Mouse (Mus musculus): ENCODE measurements around the gene Wbp11. TPM values are rescaled to one million over a fixed set of nuclear protein-coding genes. Genes with fewer than 3 reads are reported as not detected.
A peak's percentile ranks its signal among the peaks of the same experiment; 100 is the strongest.

Wbp11 gene
- 165 and 168 TPM in 2 replicates for polyA plus RNA-seq (2014; fragmentation: Nextera tagmentation; extraction: Ambion mirVana)

- H3K27me3 ChIP-seq (replicated peaks; ENCODE audit: control insufficient read depth, insufficient read depth, low read length), result no peaks in the 10 kb centered on the region
- WGBS, result 0% methylated on average over 45 of the region's 45 CpGs
- peaks cover 16% of the 10 kb centered on the region for H3K36me3 ChIP-seq (ENCODE audit: control insufficient read depth, insufficient read depth, low read length)
- peak within 1 kb of the TSS; percentile 85 for H3K27ac ChIP-seq (ENCODE audit: low read depth, low read length)
- H3K4me3 ChIP-seq (ENCODE audit: low read depth, low read length), result peak within 1 kb of the TSS; percentile 100
- H3K4me2 ChIP-seq, result peak within 1 kb of the TSS; percentile 96
- no peaks in the 10 kb centered on the region for H3K9me3 ChIP-seq (ENCODE audit: control insufficient read depth, low read length)
- H3K4me1 ChIP-seq (replicated peaks; ENCODE audit: control insufficient read depth, insufficient read depth, low read length), result 0 out of 2 replicates have a peak, but pooled peaks cover 5% of the 10 kb centered on the region
- DNase-seq (ENCODE audit: low spot score) (peak; percentile 95), ATAC-seq (replicated peaks; ENCODE audit: low FRiP score) (peak; percentile 100)
- peak within 1 kb of the TSS; percentile 99 for H3K9ac ChIP-seq (ENCODE audit: low read depth, low read length)
Observed at GRCm38 (mm10) chr6:136827881-136828561, at the start of gene Wbp11. Gene Wbp11, minus strand, starts transcription at chr6:136828233.

- 57% methylated on average over 9 of the region's 9 CpGs for WGBS
- no peaks in the 10 kb centered on the region for H3K4me1 ChIP-seq (replicated peaks; ENCODE audit: control insufficient read depth, insufficient read depth, low read length)
- no peak for ATAC-seq (replicated peaks; ENCODE audit: low FRiP score)
- H3K36me3 ChIP-seq (ENCODE audit: control insufficient read depth, insufficient read depth, low read length), result no peaks in the 10 kb centered on the region
- H3K4me2 ChIP-seq, result no peak within 1 kb of the TSS
- no peak for DNase-seq (ENCODE audit: low spot score)
- H3K9ac ChIP-seq (ENCODE audit: low read depth, low read length), result no peak within 1 kb of the TSS
- no peak within 1 kb of the TSS for H3K27ac ChIP-seq (ENCODE audit: low read depth, low read length)
- no peak within 1 kb of the TSS for H3K4me3 ChIP-seq (ENCODE audit: low read depth, low read length)
- H3K9me3 ChIP-seq (ENCODE audit: control insufficient read depth, low read length), result no peaks in the 10 kb centered on the region
- H3K27me3 ChIP-seq (replicated peaks; ENCODE audit: control insufficient read depth, insufficient read depth, low read length), result no peaks in the 10 kb centered on the region
Observed at GRCm38 (mm10) chr6:136875670-136876069, 47.6 kb upstream of the Wbp11 start, which contains the start of gene Mgp. Gene Mgp, minus strand, starts transcription at chr6:136875823.

GRCm38 (mm10) chr6:136874599-136874998, 46.6 kb upstream of the Wbp11 start:
- no peak for ATAC-seq (replicated peaks; ENCODE audit: low FRiP score)
- H3K9ac ChIP-seq (ENCODE audit: low read depth, low read length), result no peak overlapping the region
- DNase-seq (ENCODE audit: low spot score), result no peak
- no peak overlapping the region for H3K4me2 ChIP-seq
- H3K27me3 ChIP-seq (replicated peaks; ENCODE audit: control insufficient read depth, insufficient read depth, low read length), result no peaks in the 10 kb centered on the region
- no peaks in the 10 kb centered on the region for H3K9me3 ChIP-seq (ENCODE audit: control insufficient read depth, low read length)
- 74% methylated on average over 8 of the region's 8 CpGs for WGBS
- H3K4me1 ChIP-seq (replicated peaks; ENCODE audit: control insufficient read depth, insufficient read depth, low read length), result no peaks in the 10 kb centered on the region
- H3K36me3 ChIP-seq (ENCODE audit: control insufficient read depth, insufficient read depth, low read length), result no peaks in the 10 kb centered on the region
- no peak overlapping the region for H3K27ac ChIP-seq (ENCODE audit: low read depth, low read length)
- no peak overlapping the region for H3K4me3 ChIP-seq (ENCODE audit: low read depth, low read length)

- WGBS, result 81% methylated on average over 5 of the region's 5 CpGs
Observed at GRCm38 (mm10) chr6:136868921-136869320, 40.9 kb upstream of the Wbp11 start.

GRCm38 (mm10) chr6:136866150-136866549, 38.1 kb upstream of the Wbp11 start:
- Histone ChIP-seq H3K9me3 (ENCODE audit: control insufficient read depth, low read length) (no peaks in the 10 kb centered on the region), H3K27me3 (replicated peaks; ENCODE audit: control insufficient read depth, insufficient read depth, low read length) (no peaks in the 10 kb centered on the region), H3K4me1 (replicated peaks; ENCODE audit: control insufficient read depth, insufficient read depth, low read length) (no peaks in the 10 kb centered on the region), H3K9ac (ENCODE audit: low read depth, low read length) (no peak overlapping the region), H3K36me3 (ENCODE audit: control insufficient read depth, insufficient read depth, low read length) (no peaks in the 10 kb centered on the region), H3K4me3 (ENCODE audit: low read depth, low read length) (no peak overlapping the region), H3K27ac (ENCODE audit: low read depth, low read length) (no peak overlapping the region), H3K4me2 (no peak overlapping the region)
- ATAC-seq (replicated peaks; ENCODE audit: low FRiP score) (no peak), DNase-seq (ENCODE audit: low spot score) (no peak)
- WGBS, result 75% methylated on average over 4 of the region's 4 CpGs

More at GRCm38 (mm10) chr6:136868921-136869320, 40.9 kb upstream of the Wbp11 start:
- Histone ChIP-seq H3K4me1 (replicated peaks; ENCODE audit: control insufficient read depth, insufficient read depth, low read length) (no peaks in the 10 kb centered on the region), H3K9ac (ENCODE audit: low read depth, low read length) (no peak overlapping the region), H3K9me3 (ENCODE audit: control insufficient read depth, low read length) (no peaks in the 10 kb centered on the region), H3K4me3 (ENCODE audit: low read depth, low read length) (no peak overlapping the region), H3K27ac (ENCODE audit: low read depth, low read length) (no peak overlapping the region), H3K4me2 (no peak overlapping the region), H3K36me3 (ENCODE audit: control insufficient read depth, insufficient read depth, low read length) (no peaks in the 10 kb centered on the region), H3K27me3 (replicated peaks; ENCODE audit: control insufficient read depth, insufficient read depth, low read length) (no peaks in the 10 kb centered on the region)
- no peak for DNase-seq (ENCODE audit: low spot score)
- no peak for ATAC-seq (replicated peaks; ENCODE audit: low FRiP score)

- no peaks in the 10 kb centered on the region for H3K4me1 ChIP-seq (replicated peaks; ENCODE audit: control insufficient read depth, insufficient read depth, low read length)
- H3K27ac ChIP-seq (ENCODE audit: low read depth, low read length), result no peak overlapping the region
- H3K4me3 ChIP-seq (ENCODE audit: low read depth, low read length), result no peak overlapping the region
- no peaks in the 10 kb centered on the region for H3K9me3 ChIP-seq (ENCODE audit: control insufficient read depth, low read length)
- no peak overlapping the region for H3K9ac ChIP-seq (ENCODE audit: low read depth, low read length)
- ATAC-seq (replicated peaks; ENCODE audit: low FRiP score), result 0 out of 2 replicates have a peak, but pooled peaks have one; percentile 40
- no peaks in the 10 kb centered on the region for H3K27me3 ChIP-seq (replicated peaks; ENCODE audit: control insufficient read depth, insufficient read depth, low read length)
- no peaks in the 10 kb centered on the region for H3K36me3 ChIP-seq (ENCODE audit: control insufficient read depth, insufficient read depth, low read length)
- WGBS, result 64% methylated on average over 5 of the region's 5 CpGs
- no peak overlapping the region for H3K4me2 ChIP-seq
- DNase-seq (ENCODE audit: low spot score), result no peak
Observed at GRCm38 (mm10) chr6:136865360-136865759, 37.3 kb upstream of the Wbp11 start.

GRCm38 (mm10) chr6:136861020-136861419, 33.0 kb upstream of the Wbp11 start:
- no peaks in the 10 kb centered on the region for H3K27me3 ChIP-seq (replicated peaks; ENCODE audit: control insufficient read depth, insufficient read depth, low read length)
- peaks cover 24% of the 10 kb centered on the region for H3K4me1 ChIP-seq (replicated peaks; ENCODE audit: control insufficient read depth, insufficient read depth, low read length)
- 44% methylated on average over 9 of the region's 9 CpGs for WGBS
- no peak overlapping the region for H3K27ac ChIP-seq (ENCODE audit: low read depth, low read length)
- H3K9ac ChIP-seq (ENCODE audit: low read depth, low read length), result no peak overlapping the region
- H3K4me2 ChIP-seq, result no peak overlapping the region
- DNase-seq (ENCODE audit: low spot score) (no peak), ATAC-seq (replicated peaks; ENCODE audit: low FRiP score) (no peak)
- no peak overlapping the region for H3K4me3 ChIP-seq (ENCODE audit: low read depth, low read length)
- H3K9me3 ChIP-seq (ENCODE audit: control insufficient read depth, low read length), result no peaks in the 10 kb centered on the region
- no peaks in the 10 kb centered on the region for H3K36me3 ChIP-seq (ENCODE audit: control insufficient read depth, insufficient read depth, low read length)

GRCm38 (mm10) chr6:136858420-136858819, 30.4 kb upstream of the Wbp11 start:
- Histone ChIP-seq H3K4me3 (ENCODE audit: low read depth, low read length) (no peak overlapping the region), H3K36me3 (ENCODE audit: control insufficient read depth, insufficient read depth, low read length) (no peaks in the 10 kb centered on the region), H3K27me3 (replicated peaks; ENCODE audit: control insufficient read depth, insufficient read depth, low read length) (no peaks in the 10 kb centered on the region), H3K9me3 (ENCODE audit: control insufficient read depth, low read length) (no peaks in the 10 kb centered on the region), H3K4me1 (replicated peaks; ENCODE audit: control insufficient read depth, insufficient read depth, low read length) (peaks cover 37% of the 10 kb centered on the region), H3K4me2 (peak overlapping the region; percentile 61), H3K27ac (ENCODE audit: low read depth, low read length) (peak overlapping the region; percentile 80), H3K9ac (ENCODE audit: low read depth, low read length) (peak overlapping the region; percentile 28; the same call in 1 of the 2 replicates)
- ATAC-seq (replicated peaks; ENCODE audit: low FRiP score) (no peak), DNase-seq (ENCODE audit: low spot score) (no peak)
- 26% methylated on average over 8 of the region's 8 CpGs for WGBS

- Histone ChIP-seq H3K9ac (ENCODE audit: low read depth, low read length) (peak overlapping the region; percentile 63), H3K4me3 (ENCODE audit: low read depth, low read length) (peak overlapping the region; percentile 60), H3K27me3 (replicated peaks; ENCODE audit: control insufficient read depth, insufficient read depth, low read length) (no peaks in the 10 kb centered on the region), H3K9me3 (ENCODE audit: control insufficient read depth, low read length) (no peaks in the 10 kb centered on the region), H3K36me3 (ENCODE audit: control insufficient read depth, insufficient read depth, low read length) (no peaks in the 10 kb centered on the region), H3K4me1 (replicated peaks; ENCODE audit: control insufficient read depth, insufficient read depth, low read length) (peaks cover 37% of the 10 kb centered on the region), H3K27ac (ENCODE audit: low read depth, low read length) (peak overlapping the region; percentile 80), H3K4me2 (peak overlapping the region; percentile 61)
- 7% methylated on average over 11 of the region's 11 CpGs for WGBS
- ATAC-seq (replicated peaks; ENCODE audit: low FRiP score) (peak; percentile 61), DNase-seq (ENCODE audit: low spot score) (no peak)
Observed at GRCm38 (mm10) chr6:136857873-136858260, 29.8 kb upstream of the Wbp11 start.

Measured in liver, embryonic 11.5 days (tissue).